Mouse (Mus musculus) heart, postnatal 0 days (tissue): Measurements from ENCODE around the gene Sept9. TPM values are rescaled to one million over a fixed set of nuclear protein-coding genes. Genes with fewer than 3 reads are reported as not detected.
A peak's percentile ranks its signal among the peaks of the same experiment; 100 is the strongest.

ENCODE experiments used
- ATAC-seq: fragments of 200-750 bp; cut with Nextera tagmentation; 2 replicates; pipeline ENCODE4 v1.8.0; 2017; ENCODE audit warnings: low read depth, moderate number of reproducible peaks, moderate library complexity; ENCODE audit not compliant: insufficient read depth
- DNase-seq: peaks from one replicate; pipeline ENCODE4 v3.0.0-alpha.2; 2016; ENCODE audit warnings: low spot score
- H3K27ac ChIP-seq: fragments of 300-500 bp; sonication (generic); 2 replicates; pipeline ENCODE4 v1.5.1; 2014; ENCODE audit warnings: low read depth, mild to moderate bottlenecking
- H3K27me3 ChIP-seq: fragments of 300-500 bp; sonication (generic); 2 replicates; pipeline ENCODE4 v1.6.1; 2014; ENCODE audit warnings: low read length, mixed read lengths; ENCODE audit not compliant: control insufficient read depth, insufficient read depth
- H3K36me3 ChIP-seq: fragments of 300-500 bp; sonication (generic); replicated peaks from 2 replicates; pipeline ENCODE4 v1.6.1; 2014; ENCODE audit warnings: low read length, mixed read lengths; ENCODE audit not compliant: control insufficient read depth, insufficient read depth
- H3K4me1 ChIP-seq: fragments of 300-500 bp; sonication (generic); 2 replicates; pipeline ENCODE4 v1.6.1; 2014; ENCODE audit warnings: antibody characterized with exemption; ENCODE audit not compliant: control insufficient read depth, insufficient read depth
- H3K4me2 ChIP-seq: fragments of 300-500 bp; sonication (generic); 2 replicates; pipeline ENCODE4 v1.6.1; 2014; ENCODE audit warnings: low read depth, mild to moderate bottlenecking, low read length, moderate library complexity
- H3K4me3 ChIP-seq: fragments of 300-500 bp; sonication (generic); 2 replicates; pipeline ENCODE4 v1.5.1; 2014; ENCODE audit warnings: low read depth, low read length
- H3K9ac ChIP-seq: fragments of 300-500 bp; sonication (generic); replicated peaks from 2 replicates; pipeline ENCODE4 v1.6.1; 2014; ENCODE audit warnings: low read depth, low read length, mixed read lengths
- H3K9me3 ChIP-seq: fragments of 300-500 bp; sonication (generic); replicated peaks from 2 replicates; pipeline ENCODE4 v1.6.1; 2016; ENCODE audit warnings: low read length; ENCODE audit not compliant: control insufficient read depth
- CTCF ChIP-seq: IDR thresholded peaks from 2 replicates; pipeline ENCODE4 v1.5.1; 2016; ENCODE audit warnings: antibody characterized with exemption, control low read depth, low read depth
- EP300 ChIP-seq: IDR thresholded peaks from 2 replicates; pipeline ENCODE4 v1.6.1; 2016; ENCODE audit warnings: antibody characterized with exemption, low read depth
- WGBS: fragments of 180-500 bp; shearing (Covaris S2); extraction: QIAGEN DNeasy Blood & Tissue Kit; methylation state at CpG from one replicate; pipeline ENCODE4 v1.1.7; 2014; 5-methylcytosine and 5-hydroxymethylcytosine counted together
- polyA plus RNA-seq: library from polyadenylated mRNA; unstranded; fragments of >200 nt; fragmentation: Nextera tagmentation; extraction: Ambion mirVana; gene quantifications from 2 replicates; pipeline ENCODE4 v1.2.1, GENCODE M21; 2015
- total RNA-seq: library from RNA; depleted of rRNA; stranded (reverse); fragments of >200 nt; gene quantifications from 2 replicates; pipeline ENCODE4 v1.2.3, GENCODE M21; 2014; ENCODE audit warnings: low replicate concordance

Gene Sept9
- total and polyA plus RNA-seq, 2 experiments from 2014 or later, result 31.6 to 64.2 TPM

GRCm38 (mm10) chr11:117366426-117366825, 167.0 kb downstream of the Sept9 start:
- WGBS, result 12% methylated on average over 3 of the region's 3 CpGs
- Histone ChIP-seq H3K4me3 (no peak overlapping the region), H3K4me1 (no peaks in the 10 kb centered on the region), H3K27ac (no peak overlapping the region), H3K4me2 (no peak overlapping the region), H3K9me3 (no peaks in the 10 kb centered on the region), H3K27me3 (no peaks in the 10 kb centered on the region), H3K36me3 (0 out of 2 replicates have a peak, but pooled peaks cover 5% of the 10 kb centered on the region), H3K9ac (no peak overlapping the region)
- ATAC-seq (no peak), DNase-seq (no peak)
- peak; percentile 70 for TF ChIP-seq CTCF
- no peak for TF ChIP-seq EP300

- Histone ChIP-seq H3K9ac (no peak overlapping the region), H3K27me3 (no peaks in the 10 kb centered on the region), H3K4me3 (no peak overlapping the region), H3K36me3 (0 out of 2 replicates have a peak, but pooled peaks cover 1% of the 10 kb centered on the region), H3K9me3 (no peaks in the 10 kb centered on the region), H3K27ac (no peak overlapping the region), H3K4me1 (no peaks in the 10 kb centered on the region), H3K4me2 (no peak overlapping the region)
- ATAC-seq (no peak), DNase-seq (no peak)
- WGBS, result 70% methylated on average over 7 of the region's 7 CpGs
- TF ChIP-seq EP300 (no peak), CTCF (no peak)
These were observed 167.4 kb downstream of the Sept9 start for GRCm38 (mm10) chr11:117366861-117367357.

GRCm38 (mm10) chr11:117367937-117368336, 168.5 kb downstream of the Sept9 start:
- Histone ChIP-seq H3K9me3 (no peaks in the 10 kb centered on the region), H3K36me3 (no peaks in the 10 kb centered on the region), H3K27ac (no peak overlapping the region), H3K4me3 (no peak overlapping the region), H3K9ac (no peak overlapping the region), H3K4me2 (no peak overlapping the region), H3K4me1 (no peaks in the 10 kb centered on the region), H3K27me3 (no peaks in the 10 kb centered on the region)
- no peak for DNase-seq
- ATAC-seq, result no peak
- TF ChIP-seq EP300 (no peak), CTCF (no peak)
- WGBS, result 87% methylated on average over 6 of the region's 6 CpGs

GRCm38 (mm10) chr11:117369347-117369746, 169.9 kb downstream of the Sept9 start:
- no peak overlapping the region for H3K4me3 ChIP-seq
- H3K9me3 ChIP-seq, result no peaks in the 10 kb centered on the region
- H3K36me3 ChIP-seq, result no peaks in the 10 kb centered on the region
- no peak overlapping the region for H3K27ac ChIP-seq
- ATAC-seq (no peak), DNase-seq (no peak)
- 79% methylated on average over 5 of the region's 5 CpGs for WGBS
- peaks cover 5% of the 10 kb centered on the region; the same call in 1 of the 2 replicates for H3K27me3 ChIP-seq
- H3K9ac ChIP-seq, result no peak overlapping the region
- TF ChIP-seq EP300 (no peak), CTCF (no peak)
- no peaks in the 10 kb centered on the region for H3K4me1 ChIP-seq
- no peak overlapping the region for H3K4me2 ChIP-seq

- Histone ChIP-seq H3K4me1 (no peaks in the 10 kb centered on the region), H3K9me3 (no peaks in the 10 kb centered on the region), H3K4me3 (no peak overlapping the region), H3K4me2 (no peak overlapping the region), H3K36me3 (no peaks in the 10 kb centered on the region), H3K9ac (no peak overlapping the region), H3K27ac (no peak overlapping the region), H3K27me3 (peaks cover 5% of the 10 kb centered on the region; the same call in 1 of the 2 replicates)
- DNase-seq, result no peak
- WGBS, result 44% methylated on average over 5 of the region's 5 CpGs
- no peak; the same call in 1 of the 2 replicates for ATAC-seq
- TF ChIP-seq EP300 (no peak), CTCF (no peak)
These were observed 170.9 kb downstream of the Sept9 start for GRCm38 (mm10) chr11:117370262-117370850.

GRCm38 (mm10) chr11:117372537-117372936, 173.1 kb downstream of the Sept9 start:
- peaks cover 5% of the 10 kb centered on the region; the same call in 1 of the 2 replicates for H3K27me3 ChIP-seq
- no peak overlapping the region for H3K4me3 ChIP-seq
- H3K9ac ChIP-seq, result no peak overlapping the region
- no peak overlapping the region for H3K4me2 ChIP-seq
- no peak for DNase-seq
- no peak for TF ChIP-seq CTCF
- no peak for TF ChIP-seq EP300
- 92% methylated on average over 10 of the region's 10 CpGs for WGBS
- ATAC-seq, result no peak
- H3K4me1 ChIP-seq, result no peaks in the 10 kb centered on the region
- H3K36me3 ChIP-seq, result no peaks in the 10 kb centered on the region
- H3K9me3 ChIP-seq, result no peaks in the 10 kb centered on the region
- H3K27ac ChIP-seq, result no peak overlapping the region
